Mouse (Mus musculus): ENCODE measurements around the gene Hyal1.

- TF ChIP-seq CTCF (IDR thresholded peaks at IDR 0.05; ENCODE audit: low read depth, low read length) = no peak
- no peak for TF ChIP-seq POLR2A (IDR thresholded peaks at IDR 0.05; ENCODE audit: borderline replicate concordance, low read depth, low read length)
Observed at GRCm38 (mm10) chr9:107542352-107542686, 34.4 kb upstream of the Hyal1 start.
